Mouse (Mus musculus) midbrain, embryonic 14.5 days (tissue): ENCODE data around the gene Abcc12. TPM values are rescaled to one million over a fixed set of nuclear protein-coding genes. Genes with fewer than 3 reads are reported as not detected.

ENCODE experiments used
- ATAC-seq: fragments of 200-750 bp; cut with Nextera tagmentation; 2 replicates; pipeline ENCODE4 v1.8.0; 2017; ENCODE audit warnings: moderate number of reproducible peaks, moderate library complexity; ENCODE audit not compliant: low FRiP score, low TSS enrichment
- DNase-seq: peaks from one replicate; pipeline ENCODE4 v3.0.0-alpha.2; 2015
- H3K27ac ChIP-seq: fragments of 300-500 bp; sonication (generic); replicated peaks from 2 replicates; pipeline ENCODE4 v1.5.1; 2014; ENCODE audit warnings: mild to moderate bottlenecking, low read depth, low read length, moderate library complexity
- H3K27me3 ChIP-seq: fragments of 300-500 bp; sonication (generic); 2 replicates; pipeline ENCODE4 v1.6.1; 2014; ENCODE audit warnings: low read length, control low read depth, mixed read lengths; ENCODE audit not compliant: control insufficient read depth, insufficient read depth
- H3K36me3 ChIP-seq: fragments of 300-500 bp; sonication (generic); 2 replicates; pipeline ENCODE4 v1.6.1; 2014; ENCODE audit warnings: low read length, control low read depth; ENCODE audit not compliant: control insufficient read depth, insufficient read depth
- H3K4me1 ChIP-seq: fragments of 300-500 bp; sonication (generic); 2 replicates; pipeline ENCODE4 v1.6.1; 2014; ENCODE audit warnings: mild to moderate bottlenecking, antibody characterized with exemption, low read length, control low read depth; ENCODE audit not compliant: control insufficient read depth, insufficient read depth
- H3K4me2 ChIP-seq: fragments of 300-500 bp; sonication (generic); 2 replicates; pipeline ENCODE4 v1.6.1; 2014; ENCODE audit warnings: mild to moderate bottlenecking, low read length, moderate library complexity
- H3K4me3 ChIP-seq: fragments of 300-500 bp; sonication (generic); replicated peaks from 2 replicates; pipeline ENCODE4 v1.5.1; 2014; ENCODE audit warnings: low read depth, low read length
- H3K9ac ChIP-seq: fragments of 300-500 bp; sonication (generic); replicated peaks from 2 replicates; pipeline ENCODE4 v1.6.1; 2014; ENCODE audit warnings: mild to moderate bottlenecking, low read length, moderate library complexity
- H3K9me3 ChIP-seq: fragments of 300-500 bp; sonication (generic); 2 replicates; pipeline ENCODE4 v1.6.1; 2016; ENCODE audit warnings: low read length, control low read depth, mixed read lengths; ENCODE audit not compliant: control insufficient read depth
- WGBS: fragments of 180-500 bp; shearing (Covaris S2); extraction: QIAGEN DNeasy Blood & Tissue Kit; methylation state at CpG from one replicate; pipeline ENCODE4 v1.1.7; 2014; 5-methylcytosine and 5-hydroxymethylcytosine counted together
- microRNA-seq: library from miRNA; unstranded; fragments of <30 nt; microRNA quantifications from one replicate; pipeline ENCODE4, GENCODE M21; 2016
- polyA plus RNA-seq: library from polyadenylated mRNA; unstranded; fragments of >200 nt; fragmentation: Nextera tagmentation; extraction: Ambion mirVana; gene quantifications from 2 replicates; pipeline ENCODE4 v1.2.1, GENCODE M21; 2014

The Abcc12 gene
- polyA plus RNA-seq, 1 experiment from 2014 or later = 0.18 TPM

DNA sequence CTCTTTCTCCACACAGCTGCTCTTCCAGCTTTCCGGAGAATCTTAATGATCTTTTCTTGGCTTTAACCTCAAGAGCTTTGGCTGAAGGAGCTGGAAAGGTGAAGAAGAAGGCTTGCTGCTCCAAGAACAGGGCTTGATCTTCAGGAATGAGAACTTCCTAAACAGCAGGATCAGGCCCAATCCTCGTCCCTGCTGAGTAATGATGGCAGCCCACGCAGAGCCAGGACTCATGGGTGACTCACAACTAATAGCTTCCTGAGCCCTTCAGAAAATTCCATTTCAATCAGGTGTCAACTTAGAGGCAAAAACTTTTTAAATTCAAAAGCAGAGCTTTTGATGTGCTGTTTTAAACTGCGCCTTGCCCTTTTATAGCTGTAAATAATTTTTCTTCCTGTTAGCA is 135.0 kb downstream of the Abcc12 start:
- Histone ChIP-seq H3K4me1 (no peaks in the 10 kb centered on the region), H3K9ac (no peak overlapping the region), H3K27me3 (no peaks in the 10 kb centered on the region), H3K27ac (no peak overlapping the region), H3K4me3 (no peak overlapping the region), H3K36me3 (no peaks in the 10 kb centered on the region), H3K9me3 (no peaks in the 10 kb centered on the region), H3K4me2 (no peak overlapping the region)
- no peak for DNase-seq
- ATAC-seq = no peak
- WGBS = 89% methylated on average over 4 of the region's 4 CpGs

DNA sequence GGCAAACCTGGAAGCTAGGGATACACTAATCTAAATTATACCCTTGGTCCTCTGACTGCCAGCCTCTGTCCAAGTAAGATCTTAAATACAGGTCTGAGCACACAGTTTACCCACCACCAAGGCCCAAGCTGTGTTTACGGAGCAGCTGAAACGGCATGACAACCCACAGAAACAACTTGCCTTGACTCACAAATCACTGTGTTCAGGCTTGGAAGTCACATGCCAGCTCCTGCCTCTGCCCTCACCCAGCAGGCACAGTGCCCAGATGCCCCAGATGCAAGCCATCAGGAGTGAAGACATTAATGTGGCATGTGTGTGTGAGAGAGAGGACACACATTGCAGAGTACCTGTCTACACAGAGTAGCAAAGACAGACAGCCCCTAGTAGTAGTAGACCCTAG is 136.7 kb downstream of the Abcc12 start:
- Histone ChIP-seq H3K27me3 (no peaks in the 10 kb centered on the region), H3K4me2 (no peak overlapping the region), H3K36me3 (no peaks in the 10 kb centered on the region), H3K4me1 (peaks cover 12% of the 10 kb centered on the region), H3K4me3 (no peak overlapping the region), H3K9ac (no peak overlapping the region), H3K27ac (no peak overlapping the region), H3K9me3 (no peaks in the 10 kb centered on the region)
- WGBS = 87% methylated on average over 2 of the region's 2 CpGs
- DNase-seq = no peak
- no peak for ATAC-seq

DNA sequence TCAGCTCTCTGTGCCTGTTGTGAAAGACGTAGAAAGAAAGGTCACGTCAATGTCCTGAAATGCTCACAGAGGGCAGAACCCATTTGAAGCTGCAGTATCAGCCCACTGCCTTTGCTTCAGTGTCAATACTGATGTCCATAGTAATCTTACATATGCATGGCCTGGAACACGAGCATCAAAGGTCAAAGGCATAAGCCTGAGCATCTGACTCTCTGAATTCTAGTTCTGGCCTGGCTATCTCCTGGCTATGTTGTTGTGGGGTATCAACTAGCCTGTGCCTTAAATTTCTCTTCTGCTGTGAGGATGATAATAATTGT is 141.5 kb downstream of the Abcc12 start:
- H3K4me1 ChIP-seq = peaks cover 27% of the 10 kb centered on the region
- peak overlapping the region; percentile 93 for H3K27ac ChIP-seq
- ATAC-seq (no peak), DNase-seq (no peak)
- no peaks in the 10 kb centered on the region for H3K27me3 ChIP-seq
- H3K9me3 ChIP-seq = no peaks in the 10 kb centered on the region
- H3K4me2 ChIP-seq = peak overlapping the region; percentile 12
- H3K4me3 ChIP-seq = no peak overlapping the region
- H3K9ac ChIP-seq = no peak overlapping the region; the same call in 1 of the 2 replicates
- WGBS = 2% methylated on average over 3 of the region's 3 CpGs
- no peaks in the 10 kb centered on the region for H3K36me3 ChIP-seq

DNA sequence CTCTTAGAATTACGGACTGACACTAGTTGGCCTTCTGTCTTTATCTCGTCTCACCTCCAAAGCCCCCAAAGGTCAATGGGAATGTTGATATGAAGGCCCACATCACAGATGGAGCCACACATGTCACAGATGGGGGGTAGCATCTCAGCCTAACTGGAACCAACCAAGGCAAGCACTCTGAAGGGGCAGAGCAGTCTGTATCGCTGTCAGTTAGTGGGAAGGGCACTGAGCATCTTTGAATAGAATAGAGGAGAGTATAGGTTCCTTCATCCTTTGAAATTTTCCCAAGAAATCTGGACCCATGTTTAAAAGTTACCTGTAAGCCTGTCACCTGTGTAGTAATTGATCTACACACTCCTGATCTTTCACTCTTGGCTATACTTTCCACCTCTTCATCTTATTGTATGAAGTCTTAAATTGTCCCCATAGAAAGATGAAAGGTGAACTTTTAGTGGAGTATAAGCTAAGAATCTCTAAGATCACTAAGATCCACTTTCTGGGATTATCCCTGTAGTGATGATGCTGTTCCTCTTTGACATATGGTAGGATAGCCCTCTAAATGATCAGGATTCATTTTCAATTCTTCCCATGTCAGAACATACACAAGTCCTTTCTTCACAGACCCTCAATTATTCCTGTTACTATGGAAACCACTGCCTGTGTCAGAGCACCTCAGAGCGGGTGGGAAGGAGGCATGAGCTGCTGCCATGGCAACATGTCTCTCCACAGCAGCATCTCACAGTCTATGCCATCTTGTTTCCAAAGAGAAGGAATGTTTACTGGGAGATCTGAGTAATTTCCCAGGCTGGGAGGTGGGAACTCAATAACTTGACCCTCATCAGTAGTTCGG is 142.1 kb downstream of the Abcc12 start:
- Histone ChIP-seq H3K27ac (peak overlapping the region; percentile 93), H3K4me1 (peaks cover 27% of the 10 kb centered on the region), H3K4me2 (peak overlapping the region; percentile 12), H3K27me3 (no peaks in the 10 kb centered on the region), H3K4me3 (no peak overlapping the region), H3K9ac (no peak overlapping the region), H3K36me3 (no peaks in the 10 kb centered on the region), H3K9me3 (no peaks in the 10 kb centered on the region)
- ATAC-seq = peak; percentile 99
- 27% methylated on average over 5 of the region's 5 CpGs for WGBS
- DNase-seq = peak; percentile 95

DNA sequence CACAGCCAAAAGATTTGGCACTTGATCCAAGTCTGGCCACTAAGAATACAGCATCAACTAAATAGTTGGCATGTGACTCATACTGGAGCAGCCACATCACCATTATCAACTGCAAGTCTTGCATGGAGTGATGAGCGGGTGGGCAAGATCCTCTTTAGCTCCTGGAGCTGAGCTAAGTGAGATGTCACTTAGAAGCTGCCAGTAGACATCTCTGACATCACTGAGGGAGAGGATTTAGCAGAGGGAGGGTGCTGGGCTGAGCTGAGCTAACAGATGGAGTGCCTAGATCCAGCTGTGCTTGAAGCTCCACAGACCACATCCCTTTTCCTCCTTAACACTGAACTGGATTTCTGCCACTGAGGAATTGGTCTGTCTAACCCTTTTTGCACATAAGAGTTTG is 143.1 kb downstream of the Abcc12 start:
- Histone ChIP-seq H3K9me3 (no peaks in the 10 kb centered on the region), H3K27ac (peak overlapping the region; percentile 93), H3K36me3 (no peaks in the 10 kb centered on the region), H3K4me1 (peaks cover 27% of the 10 kb centered on the region), H3K4me2 (no peak overlapping the region), H3K4me3 (no peak overlapping the region), H3K27me3 (no peaks in the 10 kb centered on the region), H3K9ac (no peak overlapping the region)
- DNase-seq (no peak), ATAC-seq (no peak)
- 37% methylated on average over 1 of the region's 1 CpGs for WGBS

Small RNAs within 50 kb of the gene (microRNA-seq; reads per million reads assigned to microRNA genes)
- gene Gm44348 = not detected

Other genes starting within 250 kb of the Abcc12 start
- 66.2 and 87.3 TPM in 2 replicates for gene Lonp2, start 43.4 kb upstream of the Abcc12 start, polyA plus RNA-seq
- gene Gm10638, start 165.0 kb upstream of the Abcc12 start, polyA plus RNA-seq = 5.7 and 7.0 TPM in 2 replicates
- 105 and 107 TPM in 2 replicates for gene Siah1a, start 165.2 kb upstream of the Abcc12 start, polyA plus RNA-seq